27 mouse cellular contexts compared by ENCODE assay signal in the genomic region with DNA sequence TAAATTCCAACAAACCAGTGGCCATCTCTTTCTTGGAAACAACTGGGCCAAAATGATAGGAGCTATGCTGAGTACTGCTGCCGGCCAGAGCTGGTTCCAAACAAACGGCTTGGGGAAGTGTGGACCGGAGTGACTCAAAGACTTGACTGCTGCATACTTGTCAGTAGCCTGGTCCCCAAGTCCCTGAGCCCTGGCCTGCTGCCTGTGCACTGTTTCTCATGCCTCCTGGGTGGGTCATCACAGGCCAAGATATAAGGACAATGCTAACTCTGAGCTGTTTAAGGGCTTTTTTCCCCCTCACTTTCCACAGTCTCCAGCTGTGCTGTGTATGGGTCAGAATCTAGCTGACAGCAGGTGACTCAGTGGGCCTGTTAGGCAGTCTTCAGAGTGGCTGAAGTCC.
"Had no signal": no experiment of that assay in that cellular context is flagged by ENCODE, and none has a peak within 500 bp of the region (broad histone marks: within the 10 kb centered on the region; RNA-seq: fewer than 3 reads in every experiment).

No protein-coding gene starts in this region.

- H3K4me1 ChIP-seq: heart, embryonic 13.5 days; heart, embryonic 15.5 days; hindbrain, embryonic 10.5 days; intestine, embryonic 15.5 days; limb, embryonic 10.5 days; limb, embryonic 12.5 days; liver, embryonic 13.5 days; liver, embryonic 15.5 days had no signal

- H3K27ac ChIP-seq: gastrocnemius, adult 2 months; heart, adult 2 months; heart, embryonic 13.5 days; heart, embryonic 15.5 days; hindbrain, embryonic 10.5 days; hindbrain, embryonic 14.5 days; intestine, embryonic 15.5 days; layer of hippocampus, adult 2 months; left cerebral cortex, adult 2 months; limb, embryonic 10.5 days; limb, embryonic 12.5 days; liver, embryonic 13.5 days; liver, embryonic 15.5 days had no signal

- H3K27me3 ChIP-seq: heart, embryonic 13.5 days; heart, embryonic 15.5 days; intestine, embryonic 15.5 days; limb, embryonic 12.5 days; liver, embryonic 13.5 days; liver, embryonic 15.5 days had no signal

- H3K4me3 ChIP-seq: gastrocnemius, adult 2 months; heart, adult 2 months; heart, embryonic 13.5 days; heart, embryonic 15.5 days; hindbrain, embryonic 10.5 days; intestine, embryonic 15.5 days; layer of hippocampus, adult 2 months; left cerebral cortex, adult 2 months; limb, embryonic 10.5 days; limb, embryonic 12.5 days; liver, embryonic 13.5 days; liver, embryonic 15.5 days had no signal

- DNase-seq: gastrocnemius, adult 2 months; gastrocnemius, postnatal 10 days; gastrocnemius, postnatal 25 days; heart, adult 2 months; kidney, adult 18-20 months; kidney, adult 8-10 months; kidney, postnatal 10 days; kidney, postnatal 25 days; kidney, postnatal 4 days; liver; liver, embryonic 13.5 days; liver, postnatal 0 days had no signal

- H3K9me3 ChIP-seq: heart, embryonic 13.5 days; heart, embryonic 15.5 days; hindbrain, embryonic 10.5 days; intestine, embryonic 15.5 days; limb, embryonic 10.5 days; limb, embryonic 12.5 days; liver, embryonic 13.5 days; liver, embryonic 15.5 days had no signal

- H3K36me3 ChIP-seq: heart, embryonic 13.5 days; heart, embryonic 15.5 days; hindbrain, embryonic 10.5 days; intestine, embryonic 15.5 days; limb, embryonic 10.5 days; limb, embryonic 12.5 days; liver, embryonic 13.5 days; liver, embryonic 15.5 days had no signal

- H3K9ac ChIP-seq: heart, embryonic 13.5 days; heart, embryonic 15.5 days; hindbrain, embryonic 14.5 days; intestine, embryonic 15.5 days; limb, embryonic 12.5 days; liver, embryonic 13.5 days; liver, embryonic 15.5 days; liver, postnatal 0 days had no signal

- H3K4me2 ChIP-seq: heart, embryonic 13.5 days; heart, embryonic 15.5 days; hindbrain, embryonic 14.5 days; intestine, embryonic 15.5 days; limb, embryonic 12.5 days; liver, embryonic 11.5 days; liver, embryonic 13.5 days; liver, embryonic 15.5 days had no signal

- ATAC-seq: forebrain, embryonic 16.5 days; hindbrain, embryonic 16.5 days; inflammation-experienced regulatory T-cells, adult 6 months; intestine, embryonic 15.5 days; intestine, postnatal 0 days; liver, postnatal 0 days had no signal
